8 mouse cellular contexts compared by ENCODE assay signal in genomic region chr14:31132031-31132430, GRCm38 (mm10). TPM values are rescaled to one million over a fixed set of nuclear protein-coding genes. Genes with fewer than 3 reads are reported as not detected.
DNase-seq lines count a peak whose midpoint lies in the region; ATAC-seq and TF ChIP-seq lines count a peak whose summit lies in the region.

No protein-coding gene starts in this region.

- no peak for TF ChIP-seq CTCF in kidney, adult 2 months (conservative IDR thresholded peaks at IDR 0.05; ENCODE audit: insufficient read depth, insufficient read length, low read depth, low read length)

- H3K27ac ChIP-seq in kidney, adult 2 months (ENCODE audit: insufficient read depth, low read depth, low read length) = no peak overlapping the region
- peak overlapping the region; percentile 46; the same call in 1 of the 2 replicates for H3K27ac ChIP-seq in forebrain, embryonic 12.5 days

- no peak for ATAC-seq in forebrain, embryonic 12.5 days (ENCODE audit: low FRiP score)
- peak; percentile 39 for ATAC-seq in megakaryocyte-erythroid progenitor cell, adult 5-6 weeks (replicated peaks; ENCODE audit: low FRiP score, low TSS enrichment, poor library complexity, severe bottlenecking)
- ATAC-seq in monocyte, adult 5-6 weeks (replicated peaks; ENCODE audit: insufficient number of reproducible peaks, low FRiP score, low TSS enrichment, poor library complexity, severe bottlenecking) = no peak

- DNase-seq in kidney, adult 2 months = peak; percentile 44
- no peak for DNase-seq in kidney, adult 8-10 months
- DNase-seq in kidney, postnatal 4 days = peak; percentile 63 to 69
- no peak for DNase-seq in gastrocnemius, adult 8-10 months (ENCODE audit: low spot score in 2 of 2)
- no peak for DNase-seq in gastrocnemius, postnatal 14 days

- H3K36me3 ChIP-seq in kidney, adult 2 months (ENCODE audit: control insufficient read depth, insufficient read depth, low read length) = no peaks in the 10 kb centered on the region
- peaks cover 31% of the 10 kb centered on the region for H3K36me3 ChIP-seq in forebrain, embryonic 12.5 days (replicated peaks)

- peaks cover 2% of the 10 kb centered on the region; the same call in 1 of the 2 replicates for H3K4me1 ChIP-seq in kidney, adult 2 months (ENCODE audit: control insufficient read depth, insufficient read depth, low read length)
- peaks cover 41% of the 10 kb centered on the region for H3K4me1 ChIP-seq in forebrain, embryonic 12.5 days

- 32% methylated on average over 6 of the region's 6 CpGs for WGBS in kidney, adult 2 months
- 13% methylated on average over 6 of the region's 6 CpGs for WGBS in forebrain, embryonic 12.5 days

- intact Hi-C loops in gastrocnemius, postnatal 14 days (cut with DNase I; ENCODE audit: low total_unique reads) = loop anchor here (10.0 kb wide), 1 partner anchor 53 kb away; no protein-coding TSS in a partner anchor

- H3K4me2 ChIP-seq in forebrain, embryonic 12.5 days = peak overlapping the region; percentile 87

- H3K9me3 ChIP-seq in forebrain, embryonic 12.5 days = no peaks in the 10 kb centered on the region

- peak overlapping the region; percentile 78; the same call in 1 of the 2 replicates for H3K4me3 ChIP-seq in kidney, adult 2 months (ENCODE audit: insufficient read depth, low read depth, low read length)
- peak overlapping the region; percentile 94 for H3K4me3 ChIP-seq in forebrain, embryonic 12.5 days (replicated peaks)

- H3K27me3 ChIP-seq in kidney, adult 2 months (replicated peaks; ENCODE audit: control insufficient read depth, insufficient read depth, low read length) = no peaks in the 10 kb centered on the region
- H3K27me3 ChIP-seq in forebrain, embryonic 12.5 days = no peaks in the 10 kb centered on the region

- TF ChIP-seq POLR2A in kidney, adult 2 months (IDR thresholded peaks at IDR 0.05; ENCODE audit: low read depth, low read length) = no peak

- H3K9ac ChIP-seq in forebrain, embryonic 12.5 days = peak overlapping the region; percentile 93

RNA-seq across cellular contexts. Expression of gene Nt5dc2, which starts 1.2 kb away (rescaled TPM):
- polyA plus RNA-seq in kidney, adult 2 months (2012; rRNA removed) = 56.2 and 62.4 TPM in 2 replicates
- 406 and 410 TPM in 2 replicates for polyA plus RNA-seq in forebrain, embryonic 12.5 days (2016; fragmentation: Nextera tagmentation; extraction: Ambion mirVana)
- 82.3 and 91.5 TPM in 2 replicates for total RNA-seq in megakaryocyte-erythroid progenitor cell, adult 5-6 weeks (2014; fragmentation: Nextera tagmentation)
- total RNA-seq in megakaryocyte-erythroid progenitor cell, adult 5-6 weeks (2017) = 49.2 and 87.0 TPM in 2 replicates
- total RNA-seq in monocyte, adult 5-6 weeks (2017) = 1.7 to 2.7 TPM in 2 of 3 replicates, not detected in the other
- 1 to 10 TPM in 1 of 4 experiments, under 1 TPM in 3; 0.32 to 1.1 (median 0.74) TPM for total RNA-seq in gastrocnemius, adult 8-10 months (2022)
- 1 to 10 TPM; 6.8 to 8.1 TPM for total RNA-seq in gastrocnemius, postnatal 14 days (2021)

RNA-seq across cellular contexts. Expression of gene Smim4, which starts 3.3 kb away (rescaled TPM):
- 128 and 158 TPM in 2 replicates for polyA plus RNA-seq in kidney, adult 2 months (2012; rRNA removed)
- polyA plus RNA-seq in forebrain, embryonic 12.5 days (2016; fragmentation: Nextera tagmentation; extraction: Ambion mirVana) = 54.6 and 67.9 TPM in 2 replicates
- total RNA-seq in megakaryocyte-erythroid progenitor cell, adult 5-6 weeks (2014; fragmentation: Nextera tagmentation) = 161 and 205 TPM in 2 replicates
- total RNA-seq in megakaryocyte-erythroid progenitor cell, adult 5-6 weeks (2017) = 56.2 and 61.8 TPM in 2 replicates
- 28.8 to 62.7 TPM (median 40.4 TPM) in 3 replicates for total RNA-seq in monocyte, adult 5-6 weeks (2017)
- 10 to 100 TPM; 26.8 to 40.5 (median 34.1) TPM for total RNA-seq in gastrocnemius, adult 8-10 months (2022)
- 10 to 100 TPM; 32.2 to 43.1 TPM for total RNA-seq in gastrocnemius, postnatal 14 days (2021)

RNA-seq across cellular contexts. Expression of gene Stab1, which starts 36.4 kb away (rescaled TPM):
- polyA plus RNA-seq in kidney, adult 2 months (2012; rRNA removed) = 41.5 and 46.8 TPM in 2 replicates
- polyA plus RNA-seq in forebrain, embryonic 12.5 days (2016; fragmentation: Nextera tagmentation; extraction: Ambion mirVana) = 23.1 and 26.1 TPM in 2 replicates
- 0.20 and 0.37 TPM in 2 replicates for total RNA-seq in megakaryocyte-erythroid progenitor cell, adult 5-6 weeks (2014; fragmentation: Nextera tagmentation)
- total RNA-seq in megakaryocyte-erythroid progenitor cell, adult 5-6 weeks (2017) = not detected in 2 replicates
- total RNA-seq in monocyte, adult 5-6 weeks (2017) = not detected in 3 replicates
- total RNA-seq in gastrocnemius, adult 8-10 months (2022) = 1 to 10 TPM; 5.0 to 9.9 (median 6.0) TPM
- total RNA-seq in gastrocnemius, postnatal 14 days (2021) = 10 to 100 TPM; 29.8 to 40.4 TPM

Comparison
In these comparisons a context has a peak if more than half of its experiments do, and no peak if none do; other contexts are left out.
1. DNase-seq: peak in kidney, adult 2 months (single experiment) and kidney, postnatal 4 days (2 of 2); none in kidney, adult 8-10 months (0 of 2), gastrocnemius, adult 8-10 months (0 of 2) and gastrocnemius, postnatal 14 days (single experiment).
2. RNA of gene Nt5dc2, which starts 1.2 kb away (total RNA-seq): 49.2 to 91.5 TPM in megakaryocyte-erythroid progenitor cell, adult 5-6 weeks; 6.8 to 8.1 TPM in gastrocnemius, postnatal 14 days, 0.32 to 1.1 TPM in gastrocnemius, adult 8-10 months and 1.7 to 2.7 TPM in monocyte, adult 5-6 weeks; every median in the first group is over 4 times any median in the second.